Mouse (Mus musculus): ENCODE results near the gene Snrpb. TPM values are rescaled to one million over a fixed set of nuclear protein-coding genes. Genes with fewer than 3 reads are reported as not detected.

Gene Snrpb
- polyA plus RNA-seq, 1 experiment from 2014 or later: 620 TPM

- no peaks in the 10 kb centered on the region for H3K27me3 ChIP-seq
- no peak for ATAC-seq (ENCODE audit: insufficient number of reproducible peaks, insufficient read depth, low FRiP score, low TSS enrichment)
- H3K9ac ChIP-seq: no peak overlapping the region
- H3K4me1 ChIP-seq: no peaks in the 10 kb centered on the region
- H3K36me3 ChIP-seq: peaks cover 45% of the 10 kb centered on the region
- H3K27ac ChIP-seq: no peak overlapping the region
- H3K4me3 ChIP-seq: no peak overlapping the region
- H3K4me2 ChIP-seq (replicated peaks): no peak overlapping the region
- no peaks in the 10 kb centered on the region for H3K9me3 ChIP-seq
- 50% methylated on average over 3 of the region's 3 CpGs for WGBS
Measured at GRCm38 (mm10) chr2:130167861-130168260, 11.3 kb downstream of the Snrpb start.

- no peak for ATAC-seq (ENCODE audit: insufficient number of reproducible peaks, insufficient read depth, low FRiP score, low TSS enrichment)
- WGBS: 68% methylated on average over 9 of the region's 9 CpGs
- Histone ChIP-seq H3K4me3 (no peak overlapping the region), H3K27me3 (no peaks in the 10 kb centered on the region), H3K27ac (no peak overlapping the region), H3K9me3 (no peaks in the 10 kb centered on the region), H3K36me3 (peaks cover 32% of the 10 kb centered on the region), H3K9ac (no peak overlapping the region), H3K4me2 (replicated peaks) (no peak overlapping the region), H3K4me1 (no peaks in the 10 kb centered on the region)
Measured at GRCm38 (mm10) chr2:130166311-130167214, 12.6 kb downstream of the Snrpb start.

- Histone ChIP-seq H3K4me2 (replicated peaks) (no peak overlapping the region), H3K9ac (no peak overlapping the region), H3K4me3 (no peak overlapping the region), H3K27me3 (no peaks in the 10 kb centered on the region), H3K36me3 (0 out of 2 replicates have a peak, but pooled peaks cover 8% of the 10 kb centered on the region), H3K9me3 (no peaks in the 10 kb centered on the region), H3K27ac (no peak overlapping the region), H3K4me1 (no peaks in the 10 kb centered on the region)
- WGBS: 87% methylated on average over 5 of the region's 5 CpGs
- ATAC-seq (ENCODE audit: insufficient number of reproducible peaks, insufficient read depth, low FRiP score, low TSS enrichment): no peak
Measured at GRCm38 (mm10) chr2:130162701-130163100, 16.5 kb downstream of the Snrpb start.

GRCm38 (mm10) chr2:130158088-130158437 is 21.1 kb downstream of the Snrpb start:
- H3K27me3 ChIP-seq: no peaks in the 10 kb centered on the region
- WGBS: 50% methylated on average over 4 of the region's 4 CpGs
- H3K4me3 ChIP-seq: no peak overlapping the region

GRCm38 (mm10) chr2:130157231-130158087 is 21.7 kb downstream of the Snrpb start:
- H3K4me1 ChIP-seq: no peaks in the 10 kb centered on the region
- H3K4me2 ChIP-seq (replicated peaks): no peak overlapping the region
- H3K27ac ChIP-seq: no peak overlapping the region
- no peaks in the 10 kb centered on the region for H3K27me3 ChIP-seq
- H3K4me3 ChIP-seq: no peak overlapping the region
- no peaks in the 10 kb centered on the region for H3K36me3 ChIP-seq
- 59% methylated on average over 14 of the region's 14 CpGs for WGBS
- no peak for ATAC-seq (ENCODE audit: insufficient number of reproducible peaks, insufficient read depth, low FRiP score, low TSS enrichment)
- no peak overlapping the region for H3K9ac ChIP-seq
- H3K9me3 ChIP-seq: no peaks in the 10 kb centered on the region

More at GRCm38 (mm10) chr2:130158088-130158437, 21.1 kb downstream of the Snrpb start:
- Histone ChIP-seq H3K36me3 (no peaks in the 10 kb centered on the region), H3K4me2 (replicated peaks) (no peak overlapping the region), H3K9me3 (no peaks in the 10 kb centered on the region), H3K9ac (no peak overlapping the region), H3K4me1 (no peaks in the 10 kb centered on the region), H3K27ac (no peak overlapping the region)
- ATAC-seq (ENCODE audit: insufficient number of reproducible peaks, insufficient read depth, low FRiP score, low TSS enrichment): no peak

- no peaks in the 10 kb centered on the region for H3K36me3 ChIP-seq
- H3K9me3 ChIP-seq: no peaks in the 10 kb centered on the region
- ATAC-seq (ENCODE audit: insufficient number of reproducible peaks, insufficient read depth, low FRiP score, low TSS enrichment): no peak
- H3K4me3 ChIP-seq: no peak overlapping the region
- no peak overlapping the region for H3K9ac ChIP-seq
- no peaks in the 10 kb centered on the region for H3K27me3 ChIP-seq
- H3K4me2 ChIP-seq (replicated peaks): no peak overlapping the region
- H3K27ac ChIP-seq: no peak overlapping the region
- no peaks in the 10 kb centered on the region for H3K4me1 ChIP-seq
Measured at GRCm38 (mm10) chr2:130155851-130156250, 23.4 kb downstream of the Snrpb start.

- no peak overlapping the region for H3K9ac ChIP-seq
- H3K36me3 ChIP-seq: no peaks in the 10 kb centered on the region
- ATAC-seq (ENCODE audit: insufficient number of reproducible peaks, insufficient read depth, low FRiP score, low TSS enrichment): no peak
- no peak overlapping the region for H3K27ac ChIP-seq
- H3K4me3 ChIP-seq: no peak overlapping the region
- WGBS: 71% methylated on average over 3 of the region's 3 CpGs
- no peaks in the 10 kb centered on the region for H3K9me3 ChIP-seq
- H3K27me3 ChIP-seq: no peaks in the 10 kb centered on the region
- H3K4me2 ChIP-seq (replicated peaks): no peak overlapping the region
- H3K4me1 ChIP-seq: no peaks in the 10 kb centered on the region
Measured at GRCm38 (mm10) chr2:130155171-130155570, 24.0 kb downstream of the Snrpb start.

- Histone ChIP-seq H3K4me2 (replicated peaks) (no peak overlapping the region), H3K27ac (no peak overlapping the region), H3K9ac (no peak overlapping the region), H3K4me1 (no peaks in the 10 kb centered on the region), H3K36me3 (no peaks in the 10 kb centered on the region), H3K9me3 (no peaks in the 10 kb centered on the region), H3K27me3 (no peaks in the 10 kb centered on the region), H3K4me3 (no peak overlapping the region)
- no peak for ATAC-seq (ENCODE audit: insufficient number of reproducible peaks, insufficient read depth, low FRiP score, low TSS enrichment)
- 63% methylated on average over 5 of the region's 5 CpGs for WGBS
Measured at GRCm38 (mm10) chr2:130146089-130146668, 33.0 kb downstream of the Snrpb start.

GRCm38 (mm10) chr2:130144703-130145324 is 34.4 kb downstream of the Snrpb start:
- Histone ChIP-seq H3K9ac (no peak overlapping the region), H3K9me3 (no peaks in the 10 kb centered on the region), H3K4me3 (no peak overlapping the region), H3K36me3 (no peaks in the 10 kb centered on the region), H3K4me1 (no peaks in the 10 kb centered on the region), H3K27ac (no peak overlapping the region), H3K4me2 (replicated peaks) (no peak overlapping the region), H3K27me3 (no peaks in the 10 kb centered on the region)
- 85% methylated on average over 23 of the region's 23 CpGs for WGBS
- no peak for ATAC-seq (ENCODE audit: insufficient number of reproducible peaks, insufficient read depth, low FRiP score, low TSS enrichment)

GRCm38 (mm10) chr2:130143011-130143410 is 36.2 kb downstream of the Snrpb start:
- Histone ChIP-seq H3K4me2 (replicated peaks) (no peak overlapping the region), H3K9me3 (no peaks in the 10 kb centered on the region), H3K27ac (no peak overlapping the region), H3K4me1 (no peaks in the 10 kb centered on the region), H3K27me3 (no peaks in the 10 kb centered on the region), H3K36me3 (no peaks in the 10 kb centered on the region), H3K9ac (no peak overlapping the region), H3K4me3 (no peak overlapping the region)
- WGBS: 87% methylated on average over 8 of the region's 8 CpGs
- no peak for ATAC-seq (ENCODE audit: insufficient number of reproducible peaks, insufficient read depth, low FRiP score, low TSS enrichment)

- Histone ChIP-seq H3K27ac (no peak overlapping the region), H3K27me3 (no peaks in the 10 kb centered on the region), H3K4me2 (replicated peaks) (no peak overlapping the region), H3K4me3 (no peak overlapping the region), H3K9me3 (no peaks in the 10 kb centered on the region), H3K4me1 (no peaks in the 10 kb centered on the region), H3K36me3 (no peaks in the 10 kb centered on the region), H3K9ac (no peak overlapping the region)
- 67% methylated on average over 1 of the region's 1 CpGs for WGBS
- no peak for ATAC-seq (ENCODE audit: insufficient number of reproducible peaks, insufficient read depth, low FRiP score, low TSS enrichment)
Measured at GRCm38 (mm10) chr2:130129687-130130086, 49.5 kb downstream of the Snrpb start.
